Mouse (Mus musculus) midbrain, embryonic 12.5 days (tissue): ENCODE measurements around the gene Bcas3. TPM values are rescaled to one million over a fixed set of nuclear protein-coding genes. Genes with fewer than 3 reads are reported as not detected.

ENCODE experiments used
- ATAC-seq: fragments of 200-750 bp; cut with Nextera tagmentation; 2 replicates; pipeline ENCODE4 v1.8.0; 2017; ENCODE audit warnings: low read depth, moderate TSS enrichment, moderate library complexity; ENCODE audit not compliant: low FRiP score
- H3K27ac ChIP-seq: fragments of 300-500 bp; sonication (generic); replicated peaks from 2 replicates; pipeline ENCODE4 v1.5.1; 2016; ENCODE audit warnings: mild to moderate bottlenecking
- H3K27me3 ChIP-seq: fragments of 300-500 bp; sonication (generic); 2 replicates; pipeline ENCODE4 v1.6.1; 2016; ENCODE audit warnings: mild to moderate bottlenecking
- H3K36me3 ChIP-seq: fragments of 300-500 bp; sonication (generic); 2 replicates; pipeline ENCODE4 v1.6.1; 2016
- H3K4me1 ChIP-seq: fragments of 300-500 bp; sonication (generic); 2 replicates; pipeline ENCODE4 v1.6.1; 2016
- H3K4me2 ChIP-seq: fragments of 300-500 bp; sonication (generic); replicated peaks from 2 replicates; pipeline ENCODE4 v1.6.1; 2016; ENCODE audit warnings: mild to moderate bottlenecking, moderate library complexity
- H3K4me3 ChIP-seq: fragments of 300-500 bp; sonication (generic); 2 replicates; pipeline ENCODE4 v1.5.1; 2016; ENCODE audit warnings: mild to moderate bottlenecking
- H3K9ac ChIP-seq: fragments of 300-500 bp; sonication (generic); replicated peaks from 2 replicates; pipeline ENCODE4 v1.6.1; 2016; ENCODE audit warnings: mild to moderate bottlenecking, moderate library complexity
- H3K9me3 ChIP-seq: fragments of 300-500 bp; sonication (generic); 2 replicates; pipeline ENCODE4 v1.6.1; 2016; ENCODE audit warnings: mild to moderate bottlenecking
- WGBS: fragments of 180-500 bp; shearing (Covaris S2); methylation state at CpG from one replicate; pipeline ENCODE4 v1.1.7; 2016; 5-methylcytosine and 5-hydroxymethylcytosine counted together
- polyA plus RNA-seq: library from polyadenylated mRNA; unstranded; fragments of >200 nt; fragmentation: Nextera tagmentation; extraction: Ambion mirVana; gene quantifications from 2 replicates; pipeline ENCODE4 v1.2.1, GENCODE M21; 2016

The Bcas3 gene
- polyA plus RNA-seq, 1 experiment from 2014 or later, result 26.8 TPM

DNA sequence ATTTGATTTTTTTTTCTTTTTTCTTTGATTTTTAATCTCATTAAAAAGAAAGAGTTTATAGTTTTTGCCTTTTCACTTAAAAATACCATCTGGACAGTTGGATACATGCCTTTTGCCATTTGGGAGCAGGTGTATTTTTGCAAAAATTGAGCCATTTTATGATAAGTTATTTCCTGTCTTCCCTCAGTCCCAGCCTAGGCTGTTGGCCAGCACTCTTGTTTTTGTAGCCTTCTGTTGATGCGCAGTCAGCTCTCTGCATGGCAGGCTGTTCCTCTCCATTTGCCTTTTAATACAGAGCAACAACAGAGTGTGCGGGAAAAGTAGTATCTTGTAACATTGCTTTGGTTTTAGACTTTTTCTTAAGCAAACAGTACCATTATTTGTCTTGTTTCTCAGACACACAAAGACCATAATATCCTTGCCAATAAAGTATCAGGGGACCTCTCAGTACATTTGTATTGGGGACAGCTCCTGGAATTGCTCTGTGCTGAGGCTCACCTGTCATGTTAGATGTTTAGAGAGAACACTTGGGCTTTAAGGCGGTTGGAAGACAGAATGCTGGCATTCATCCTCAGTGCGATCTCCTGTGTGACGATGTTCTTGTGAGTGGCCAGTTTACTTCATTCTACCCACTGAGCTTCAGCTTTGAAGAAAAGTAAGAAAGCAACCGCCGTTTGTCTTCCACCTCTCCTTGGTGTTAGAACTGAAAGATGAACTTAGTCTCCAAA, 23.6 kb upstream of the Bcas3 start:
- no peak overlapping the region for H3K4me3 ChIP-seq
- no peak overlapping the region for H3K9ac ChIP-seq
- no peak for ATAC-seq
- peaks cover 31% of the 10 kb centered on the region for H3K36me3 ChIP-seq
- H3K4me2 ChIP-seq, result no peak overlapping the region
- no peaks in the 10 kb centered on the region for H3K9me3 ChIP-seq
- H3K4me1 ChIP-seq, result no peaks in the 10 kb centered on the region
- no peaks in the 10 kb centered on the region for H3K27me3 ChIP-seq
- WGBS, result 93% methylated on average over 7 of the region's 7 CpGs
- no peak overlapping the region for H3K27ac ChIP-seq

DNA sequence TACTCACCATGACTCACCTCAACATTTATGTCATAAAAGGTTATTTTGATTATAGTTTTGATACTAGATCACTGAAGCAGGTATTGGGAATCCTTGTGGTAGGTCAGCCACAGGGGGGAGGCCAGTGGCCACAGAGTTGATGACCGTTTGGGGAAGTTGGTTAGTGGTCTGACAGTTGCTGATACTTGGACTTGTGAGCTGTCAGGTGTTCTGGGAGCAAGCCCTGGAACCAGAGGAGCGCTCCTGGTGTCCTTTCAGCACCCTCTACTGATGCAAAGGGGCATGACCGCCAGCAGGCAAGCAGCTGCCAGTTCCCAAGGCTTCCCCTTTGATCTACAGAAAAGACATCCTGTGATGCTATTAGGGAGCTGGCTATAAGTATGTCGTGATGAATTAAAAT, 18.2 kb upstream of the Bcas3 start:
- H3K9me3 ChIP-seq, result no peaks in the 10 kb centered on the region
- no peak overlapping the region for H3K4me3 ChIP-seq
- no peak overlapping the region for H3K4me2 ChIP-seq
- 56% methylated on average over 4 of the region's 4 CpGs for WGBS
- no peaks in the 10 kb centered on the region for H3K4me1 ChIP-seq
- no peak overlapping the region for H3K9ac ChIP-seq
- no peak overlapping the region for H3K27ac ChIP-seq
- no peaks in the 10 kb centered on the region for H3K27me3 ChIP-seq
- peaks cover 71% of the 10 kb centered on the region for H3K36me3 ChIP-seq
- ATAC-seq, result no peak

DNA sequence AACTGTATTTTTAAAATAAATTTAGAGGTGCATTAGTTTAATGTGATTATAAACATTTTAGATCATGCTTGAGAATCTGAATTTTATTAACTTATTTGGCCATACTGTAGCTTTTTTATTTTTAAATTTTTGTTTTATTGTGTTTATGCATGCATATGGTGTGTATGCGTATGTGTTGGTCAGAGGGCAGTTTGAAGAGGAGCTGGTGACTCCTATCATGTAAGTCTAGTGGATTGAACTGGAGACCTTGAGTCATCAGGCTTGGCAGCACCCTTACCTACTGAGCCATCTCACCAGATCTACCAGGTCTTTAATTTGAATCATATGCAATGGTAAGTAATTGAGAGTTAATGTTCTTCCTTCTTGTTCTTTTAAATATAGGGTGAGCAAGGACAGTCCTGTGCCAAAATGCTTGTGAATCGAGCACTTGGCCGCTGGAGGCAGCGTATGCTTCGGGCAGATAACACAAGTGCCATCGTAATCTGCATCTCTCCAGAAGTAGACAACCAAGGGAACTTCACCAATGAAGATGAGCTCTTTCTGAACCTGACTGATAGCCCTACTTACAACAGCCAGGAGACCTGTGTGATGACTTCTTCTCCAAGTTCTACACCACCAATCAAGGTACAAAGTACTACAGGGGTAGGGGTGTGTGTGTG, 13.7 kb upstream of the Bcas3 start:
- 94% methylated on average over 6 of the region's 6 CpGs for WGBS
- ATAC-seq, result no peak
- peaks cover 74% of the 10 kb centered on the region for H3K36me3 ChIP-seq

DNA sequence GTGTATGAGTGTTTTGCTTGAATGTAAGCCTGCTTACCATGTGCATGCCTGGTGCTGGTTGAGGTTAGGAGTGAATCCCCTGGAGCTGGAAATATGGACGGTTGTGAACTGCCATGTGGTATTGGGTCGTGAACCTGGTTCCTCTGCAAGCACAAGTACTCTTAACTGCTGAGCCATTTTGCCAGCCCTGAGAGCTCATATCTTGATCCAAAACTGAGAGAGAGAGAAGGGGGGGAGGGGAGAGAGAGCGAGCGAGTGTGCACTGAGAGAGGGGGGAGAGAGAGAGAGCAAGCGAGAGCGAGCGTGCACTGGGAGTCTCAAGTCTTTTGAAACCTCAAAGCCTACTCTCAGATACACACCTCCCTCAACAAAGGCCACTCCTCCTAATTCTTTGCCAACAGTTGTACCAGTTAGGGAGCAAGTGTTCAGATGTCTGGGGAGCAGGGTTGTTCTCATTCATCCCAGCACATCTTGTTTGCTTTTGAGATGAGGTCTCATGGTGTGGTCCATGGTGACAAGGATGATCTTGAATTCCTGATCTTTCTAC, 12.8 kb upstream of the Bcas3 start:
- Histone ChIP-seq H3K4me1 (no peaks in the 10 kb centered on the region), H3K4me2 (no peak overlapping the region), H3K4me3 (no peak overlapping the region), H3K9ac (no peak overlapping the region), H3K36me3 (peaks cover 70% of the 10 kb centered on the region), H3K27ac (no peak overlapping the region), H3K9me3 (no peaks in the 10 kb centered on the region), H3K27me3 (no peaks in the 10 kb centered on the region)
- ATAC-seq, result no peak
- WGBS, result 94% methylated on average over 7 of the region's 7 CpGs

More for the DNA sequence above, 13.7 kb upstream of the Bcas3 start:
- Histone ChIP-seq H3K4me2 (no peak overlapping the region), H3K27ac (no peak overlapping the region), H3K4me3 (no peak overlapping the region), H3K27me3 (no peaks in the 10 kb centered on the region), H3K9ac (no peak overlapping the region), H3K4me1 (no peaks in the 10 kb centered on the region), H3K9me3 (no peaks in the 10 kb centered on the region)

DNA sequence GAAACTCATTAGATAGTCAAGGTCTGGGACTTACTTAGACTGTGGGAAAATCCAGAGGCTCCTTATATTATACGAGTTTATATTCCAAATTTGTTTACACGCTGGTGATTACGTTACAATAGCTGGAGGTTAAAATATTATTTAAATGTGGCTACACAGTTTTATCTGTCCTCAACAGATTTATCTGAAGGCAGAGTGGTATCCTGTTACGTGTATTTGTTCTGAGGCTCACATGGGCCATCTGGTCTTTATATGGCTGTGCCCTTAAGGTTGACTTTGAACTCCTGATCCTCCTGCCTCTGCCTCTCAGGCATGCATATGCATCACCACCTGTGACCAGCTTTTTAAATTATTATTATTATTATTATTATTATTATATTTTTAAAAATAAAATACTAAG, 852 bp downstream of the Bcas3 start:
- ATAC-seq, result no peak
- Histone ChIP-seq H3K9ac (peak overlapping the region; percentile 82), H3K27ac (no peak overlapping the region), H3K4me1 (peaks cover 12% of the 10 kb centered on the region), H3K4me3 (peak overlapping the region; percentile 76), H3K4me2 (peak overlapping the region; percentile 78), H3K27me3 (no peaks in the 10 kb centered on the region), H3K36me3 (no peaks in the 10 kb centered on the region), H3K9me3 (no peaks in the 10 kb centered on the region)
- 71% methylated on average over 4 of the region's 4 CpGs for WGBS

DNA sequence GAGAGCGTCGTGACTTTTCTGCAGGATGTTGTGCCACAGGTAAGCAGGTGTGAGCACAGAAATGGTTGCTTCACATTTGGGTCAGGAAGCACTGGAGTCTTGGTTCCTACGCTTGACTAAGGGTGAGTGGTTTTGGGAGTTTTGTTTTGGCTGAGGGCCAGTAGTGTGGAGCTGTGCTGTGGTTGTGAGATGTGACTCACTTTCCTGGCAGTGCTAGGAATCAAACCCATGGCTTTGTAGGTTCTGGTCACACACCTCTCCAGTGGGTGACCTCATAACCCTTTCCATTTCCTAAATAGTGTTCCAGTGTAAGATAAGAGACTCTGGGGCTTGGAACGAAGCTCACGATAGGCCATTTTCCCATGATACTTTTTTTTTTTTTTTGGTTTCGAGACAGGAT, 6.7 kb downstream of the Bcas3 start:
- ATAC-seq, result no peak
- 93% methylated on average over 6 of the region's 6 CpGs for WGBS

DNA sequence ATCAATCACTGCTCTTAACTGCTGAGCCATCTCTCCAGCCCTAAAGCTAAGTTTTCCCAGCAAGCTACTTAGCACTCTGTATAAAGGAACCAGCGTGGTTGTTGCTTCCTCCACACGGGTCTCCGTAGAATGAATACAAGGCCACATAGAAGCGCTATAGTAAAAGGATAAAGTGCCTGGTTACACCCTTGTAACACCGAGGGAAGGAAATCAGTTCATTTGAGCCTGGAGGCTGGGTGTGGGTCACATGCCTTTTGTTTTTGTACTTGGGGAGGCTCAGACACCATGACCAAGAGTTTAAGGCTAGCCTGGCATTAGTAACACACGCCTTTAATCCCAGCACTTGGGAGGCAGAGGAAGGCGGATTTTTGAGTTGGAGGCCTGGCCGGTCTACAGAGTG, 8.7 kb downstream of the Bcas3 start:
- Histone ChIP-seq H3K4me2 (no peak overlapping the region), H3K4me3 (no peak overlapping the region), H3K27ac (no peak overlapping the region), H3K9me3 (no peaks in the 10 kb centered on the region), H3K27me3 (no peaks in the 10 kb centered on the region), H3K9ac (no peak overlapping the region), H3K4me1 (no peaks in the 10 kb centered on the region), H3K36me3 (peaks cover 18% of the 10 kb centered on the region; the same call in 1 of the 2 replicates)
- WGBS, result 87% methylated on average over 8 of the region's 8 CpGs
- ATAC-seq, result no peak

More for the DNA sequence above, 6.7 kb downstream of the Bcas3 start:
- no peaks in the 10 kb centered on the region for H3K4me1 ChIP-seq
- H3K27ac ChIP-seq, result no peak overlapping the region
- H3K27me3 ChIP-seq, result no peaks in the 10 kb centered on the region
- H3K4me2 ChIP-seq, result no peak overlapping the region
- no peak overlapping the region for H3K9ac ChIP-seq
- H3K4me3 ChIP-seq, result no peak overlapping the region
- H3K9me3 ChIP-seq, result no peaks in the 10 kb centered on the region
- peaks cover 6% of the 10 kb centered on the region; the same call in 1 of the 2 replicates for H3K36me3 ChIP-seq

DNA sequence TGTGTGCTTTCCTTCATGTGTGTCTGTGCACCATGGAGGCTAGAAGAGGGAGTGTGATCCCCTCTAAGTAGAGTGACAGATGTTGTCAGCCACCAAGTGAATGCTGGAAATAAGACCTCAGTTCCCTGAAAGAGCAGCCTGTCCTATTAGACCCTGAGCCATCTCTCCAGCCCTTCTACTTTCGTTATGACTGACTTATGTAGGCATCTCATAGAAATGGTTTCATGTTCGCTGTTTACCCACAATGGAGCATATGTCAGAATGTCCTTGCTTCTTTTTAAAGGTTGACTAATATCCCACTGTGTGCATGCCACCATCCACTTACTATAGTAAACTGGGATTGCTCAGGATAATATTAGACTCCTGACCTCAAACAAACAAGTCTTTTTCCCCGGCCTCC, 13.2 kb downstream of the Bcas3 start:
- no peaks in the 10 kb centered on the region for H3K4me1 ChIP-seq
- no peak overlapping the region for H3K4me2 ChIP-seq
- no peak overlapping the region for H3K27ac ChIP-seq
- H3K36me3 ChIP-seq, result peaks cover 20% of the 10 kb centered on the region
- no peaks in the 10 kb centered on the region for H3K27me3 ChIP-seq
- no peak overlapping the region for H3K9ac ChIP-seq
- no peak for ATAC-seq
- H3K4me3 ChIP-seq, result no peak overlapping the region
- WGBS, result 91% methylated on average over 3 of the region's 3 CpGs
- H3K9me3 ChIP-seq, result no peaks in the 10 kb centered on the region

DNA sequence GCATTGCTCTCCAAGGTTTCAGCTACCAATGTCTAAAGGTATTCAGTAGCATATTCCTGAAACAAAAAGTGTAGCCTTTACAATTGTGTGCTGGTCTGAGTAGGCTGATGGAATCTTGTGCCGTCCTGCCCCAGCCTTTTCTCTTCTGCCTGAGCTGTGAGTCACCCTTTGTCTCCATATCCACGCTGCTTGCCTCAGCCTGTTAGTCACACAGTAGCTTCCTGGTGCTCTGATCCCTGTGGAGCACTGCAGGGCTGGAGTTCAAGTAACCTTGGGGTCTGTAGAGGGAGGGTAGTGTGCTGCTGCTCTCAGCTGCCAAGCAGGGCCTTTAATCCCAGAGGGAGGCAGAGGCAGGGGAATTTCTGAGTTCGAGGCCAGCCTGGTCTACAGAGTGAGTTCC, 14.9 kb downstream of the Bcas3 start:
- peaks cover 23% of the 10 kb centered on the region for H3K36me3 ChIP-seq
- H3K9me3 ChIP-seq, result no peaks in the 10 kb centered on the region
- WGBS, result 70% methylated on average over 3 of the region's 3 CpGs
- ATAC-seq, result no peak
- H3K4me3 ChIP-seq, result no peak overlapping the region
- no peak overlapping the region for H3K27ac ChIP-seq
- H3K9ac ChIP-seq, result no peak overlapping the region
- no peaks in the 10 kb centered on the region for H3K4me1 ChIP-seq
- no peaks in the 10 kb centered on the region for H3K27me3 ChIP-seq
- H3K4me2 ChIP-seq, result no peak overlapping the region

DNA sequence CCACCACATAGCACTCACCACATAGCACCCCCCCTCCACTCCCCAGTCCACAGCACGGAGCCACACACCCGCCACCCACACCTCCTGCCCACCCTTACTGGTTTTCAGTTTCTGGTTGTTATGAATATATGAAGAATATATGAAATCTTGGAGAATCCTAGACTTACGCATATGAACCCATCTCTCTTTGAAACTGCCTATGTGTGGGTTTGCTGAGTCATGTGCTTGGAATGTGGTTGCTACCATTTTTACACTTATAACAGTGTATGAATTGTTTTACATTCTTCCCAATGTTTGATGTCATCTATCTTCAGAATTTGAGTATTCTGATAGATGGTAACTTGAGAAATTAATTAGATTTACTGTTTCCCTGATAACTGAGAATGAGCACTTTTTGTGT, 26.1 kb downstream of the Bcas3 start:
- 82% methylated on average over 3 of the region's 3 CpGs for WGBS
- no peak overlapping the region for H3K4me3 ChIP-seq

DNA sequence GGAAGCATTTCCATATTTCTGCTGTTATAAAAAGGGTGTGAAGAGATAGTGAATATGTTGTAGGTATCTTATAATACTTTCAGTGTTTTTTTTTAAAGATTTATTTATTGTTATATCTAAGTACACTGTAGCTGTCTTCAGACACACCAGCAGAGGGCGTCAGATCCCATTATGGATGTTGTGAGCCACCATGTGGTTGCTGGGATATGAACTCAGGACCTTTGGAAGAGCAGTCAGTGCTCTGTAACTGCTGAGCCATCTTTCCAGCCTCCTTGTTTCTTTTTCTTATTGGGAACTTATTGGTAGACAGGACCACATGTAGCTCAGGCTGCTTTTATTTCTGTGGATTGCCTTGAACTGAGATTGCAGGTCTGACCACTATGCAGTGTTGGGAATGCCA, 27.1 kb downstream of the Bcas3 start:
- Histone ChIP-seq H3K27ac (no peak overlapping the region), H3K4me2 (no peak overlapping the region), H3K9me3 (no peaks in the 10 kb centered on the region), H3K9ac (no peak overlapping the region), H3K4me1 (no peaks in the 10 kb centered on the region), H3K4me3 (no peak overlapping the region), H3K27me3 (no peaks in the 10 kb centered on the region), H3K36me3 (no peaks in the 10 kb centered on the region)
- no peak for ATAC-seq
- 4% methylated on average over 1 of the region's 1 CpGs for WGBS

More for the DNA sequence above, 26.1 kb downstream of the Bcas3 start:
- ATAC-seq, result no peak
- Histone ChIP-seq H3K27ac (no peak overlapping the region), H3K9me3 (no peaks in the 10 kb centered on the region), H3K4me1 (no peaks in the 10 kb centered on the region), H3K4me2 (no peak overlapping the region), H3K27me3 (no peaks in the 10 kb centered on the region), H3K36me3 (no peaks in the 10 kb centered on the region), H3K9ac (no peak overlapping the region)

DNA sequence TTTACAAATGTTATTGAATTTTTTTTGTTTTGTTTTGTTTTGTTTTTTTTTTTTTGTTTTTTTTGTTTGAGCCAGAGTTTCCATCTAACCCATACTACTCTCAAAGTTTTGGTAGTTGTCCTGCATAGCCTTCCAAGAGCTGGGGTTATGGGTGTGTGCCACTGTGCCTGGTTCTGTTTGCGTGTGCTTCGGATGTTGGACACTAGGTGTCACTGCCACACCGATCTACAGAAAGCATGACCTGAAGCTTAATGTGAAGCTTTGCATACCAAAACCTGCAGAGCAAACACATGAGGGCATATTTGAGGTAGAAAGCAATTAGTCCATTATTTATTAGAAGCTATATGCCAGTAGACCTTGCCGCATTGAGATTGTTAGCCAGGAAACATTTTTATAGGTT, 29.1 kb downstream of the Bcas3 start:
- 18% methylated on average over 4 of the region's 4 CpGs for WGBS
- H3K4me2 ChIP-seq, result no peak overlapping the region
- H3K4me1 ChIP-seq, result no peaks in the 10 kb centered on the region
- H3K27me3 ChIP-seq, result no peaks in the 10 kb centered on the region
- H3K9ac ChIP-seq, result no peak overlapping the region
- no peaks in the 10 kb centered on the region for H3K36me3 ChIP-seq
- H3K4me3 ChIP-seq, result no peak overlapping the region
- no peak for ATAC-seq
- H3K27ac ChIP-seq, result no peak overlapping the region
- H3K9me3 ChIP-seq, result no peaks in the 10 kb centered on the region
